18 mouse cellular contexts compared by ENCODE assay signal in genomic region chr2:33705687-33706320, GRCm38 (mm10).
DNase-seq lines count a peak whose midpoint lies in the region; ATAC-seq and TF ChIP-seq lines count a peak whose summit lies in the region.
"Had no signal": no experiment of that assay in that cellular context is flagged by ENCODE, and none has a peak within 500 bp of the region (broad histone marks: within the 10 kb centered on the region; RNA-seq: fewer than 3 reads in every experiment).

No protein-coding gene starts in this region.

- TF ChIP-seq CTCF in gastrocnemius, adult 2 months (IDR thresholded peaks at IDR 0.05), result no peak

- H3K27me3 ChIP-seq in limb, embryonic 11.5 days (ENCODE audit: control insufficient read depth, insufficient read depth, low read length), result no peaks in the 10 kb centered on the region
- peaks cover 55% of the 10 kb centered on the region for H3K27me3 ChIP-seq in limb, embryonic 15.5 days

- H3K4me1 ChIP-seq in limb, embryonic 11.5 days (ENCODE audit: control insufficient read depth, insufficient read depth, low read length), result peaks cover 55% of the 10 kb centered on the region
- peaks cover 51% of the 10 kb centered on the region for H3K4me1 ChIP-seq in limb, embryonic 15.5 days

- 6% methylated on average over 16 of the region's 16 CpGs for WGBS in limb, embryonic 11.5 days
- WGBS in limb, embryonic 15.5 days, result 30% methylated on average over 16 of the region's 16 CpGs

- DNase-seq in gastrocnemius, adult 2 months, result peak; percentile 8
- DNase-seq in gastrocnemius, postnatal 10 days, result no peak
- DNase-seq in forelimb bud, embryonic 11.5 days (ENCODE audit: low read depth, low spot score), result peak; percentile 67
- DNase-seq in limb, embryonic 11.5 days (ENCODE audit: low spot score), result peak; percentile 68
- DNase-seq in kidney, postnatal 25 days, result no peak
- no peak for DNase-seq in cerebellum, adult 18-20 months
- DNase-seq: adrenal gland, adult 8-10 months; adrenal gland, postnatal 36 days; cerebellum, adult 11-12 months; cerebellum, adult 9-11 months; gastrocnemius, postnatal 36 days; heart, postnatal 36 days had no signal

- no peaks in the 10 kb centered on the region for H3K36me3 ChIP-seq in limb, embryonic 11.5 days (ENCODE audit: control insufficient read depth, insufficient read depth, low read length)
- H3K36me3 ChIP-seq in limb, embryonic 15.5 days, result no peaks in the 10 kb centered on the region
- H3K36me3 ChIP-seq: embryonic facial prominence, embryonic 10.5 days; heart, embryonic 13.5 days; hindbrain, embryonic 15.5 days had no signal

- intact Hi-C loops in gastrocnemius, adult 2 months (cut with DNase I), result no loop called here

- no peaks in the 10 kb centered on the region for H3K9me3 ChIP-seq in limb, embryonic 11.5 days (ENCODE audit: control insufficient read depth, low read length)
- H3K9me3 ChIP-seq in limb, embryonic 15.5 days, result no peaks in the 10 kb centered on the region
- H3K9me3 ChIP-seq: embryonic facial prominence, embryonic 10.5 days; heart, embryonic 13.5 days; hindbrain, embryonic 15.5 days had no signal

- H3K27ac ChIP-seq in gastrocnemius, adult 2 months, result no peak overlapping the region
- peak overlapping the region; percentile 43 for H3K27ac ChIP-seq in limb, embryonic 11.5 days (replicated peaks; ENCODE audit: low read depth, low read length)
- H3K27ac ChIP-seq in limb, embryonic 15.5 days, result peak overlapping the region; percentile 57; the same call in 1 of the 2 replicates
- H3K27ac ChIP-seq: embryonic facial prominence, embryonic 10.5 days; heart, embryonic 13.5 days; hindbrain, embryonic 15.5 days had no signal

- H3K4me2 ChIP-seq in limb, embryonic 11.5 days (ENCODE audit: low read depth, severe bottlenecking), result peak overlapping the region; percentile 3; the same call in 1 of the 2 replicates
- H3K4me2 ChIP-seq in limb, embryonic 15.5 days, result no peak overlapping the region
- H3K4me2 ChIP-seq: heart, embryonic 13.5 days; hindbrain, embryonic 15.5 days had no signal

- no peak overlapping the region for H3K9ac ChIP-seq in limb, embryonic 11.5 days (ENCODE audit: low read length)
- H3K9ac ChIP-seq in limb, embryonic 15.5 days, result no peak overlapping the region
- H3K9ac ChIP-seq: heart, embryonic 13.5 days; hindbrain, embryonic 15.5 days had no signal

- H3K4me3 ChIP-seq in gastrocnemius, adult 2 months, result no peak overlapping the region
- H3K4me3 ChIP-seq in limb, embryonic 11.5 days (ENCODE audit: low read depth, low read length), result no peak overlapping the region
- no peak overlapping the region for H3K4me3 ChIP-seq in limb, embryonic 15.5 days
- H3K4me3 ChIP-seq: embryonic facial prominence, embryonic 10.5 days; heart, embryonic 13.5 days; hindbrain, embryonic 15.5 days had no signal

- ATAC-seq in limb, embryonic 11.5 days (ENCODE audit: insufficient number of reproducible peaks, low FRiP score, low TSS enrichment, low read depth), result no peak
- no peak for ATAC-seq in limb, embryonic 15.5 days (ENCODE audit: insufficient number of reproducible peaks, low FRiP score, low TSS enrichment, low read depth)
- ATAC-seq: forebrain, embryonic 14.5 days; intestine, embryonic 16.5 days had no signal

Comparison
In these comparisons a context has a peak if more than half of its experiments do, and no peak if none do; other contexts are left out.
1. DNase-seq: peak in gastrocnemius, adult 2 months (single experiment), forelimb bud, embryonic 11.5 days (single experiment) and limb, embryonic 11.5 days (single experiment); none in gastrocnemius, postnatal 10 days (single experiment), kidney, postnatal 25 days (0 of 2) and cerebellum, adult 18-20 months (0 of 2).